Mouse (Mus musculus) ES-CJ7 (cell line): Measurements from ENCODE around the gene Wdr93.
"Not testable (repeated sequence)": the region's sequence is repeated elsewhere in the genome, so short reads cannot be mapped to it uniquely, and the experiment has no call there.

Experiments used
- DNase-seq: peaks from one replicate; pipeline ENCODE4 v3.0.0; 2011; ENCODE audit warnings: low read depth, low spot score

The Wdr93 gene

GRCm38 (mm10) chr7:79747659-79748058 is 4.7 kb downstream of the Wdr93 start:
- DNase-seq, result no peak

- DNase-seq, result no peak
Observed at GRCm38 (mm10) chr7:79749511-79749910, 6.5 kb downstream of the Wdr93 start.

- DNase-seq, result no peak
Observed at GRCm38 (mm10) chr7:79756334-79756733, 13.4 kb downstream of the Wdr93 start.

- no peak for DNase-seq
Observed at GRCm38 (mm10) chr7:79758176-79758575, 15.2 kb downstream of the Wdr93 start.

GRCm38 (mm10) chr7:79759766-79760165 is 16.8 kb downstream of the Wdr93 start:
- DNase-seq, result no peak

GRCm38 (mm10) chr7:79761124-79761876 is 18.3 kb downstream of the Wdr93 start:
- no peak for DNase-seq

GRCm38 (mm10) chr7:79762106-79762505 is 19.1 kb downstream of the Wdr93 start:
- DNase-seq, result no peak

GRCm38 (mm10) chr7:79765991-79766390 is 23.0 kb downstream of the Wdr93 start:
- DNase-seq, result no peak

- DNase-seq, result no peak
Observed at GRCm38 (mm10) chr7:79769664-79770063, 26.7 kb downstream of the Wdr93 start.

- DNase-seq, result peak; percentile 67
Observed at GRCm38 (mm10) chr7:79771561-79772512, 28.9 kb downstream of the Wdr93 start.

GRCm38 (mm10) chr7:79780647-79781626 is 38.0 kb downstream of the Wdr93 start:
- peak; percentile 78 for DNase-seq

GRCm38 (mm10) chr7:79781826-79782515 is 39.0 kb downstream of the Wdr93 start:
- DNase-seq, result no peak

GRCm38 (mm10) chr7:79782516-79782855 is 39.5 kb downstream of the Wdr93 start:
- DNase-seq, result no peak

- peak; percentile 81 for DNase-seq
Observed at GRCm38 (mm10) chr7:79786295-79786694, 43.3 kb downstream of the Wdr93 start.

GRCm38 (mm10) chr7:79789812-79790211 is 46.8 kb downstream of the Wdr93 start:
- DNase-seq, result not testable (repeated sequence)

GRCm38 (mm10) chr7:79792635-79793421 is 49.9 kb downstream of the Wdr93 start:
- peak; percentile 60 for DNase-seq

- DNase-seq, result no peak
Observed at GRCm38 (mm10) chr7:79793688-79794087, 50.7 kb downstream of the Wdr93 start, which contains the start of gene Mesp1. Mesp1 (minus strand) TSS chr7:79793788.

- DNase-seq, result no peak
Observed at GRCm38 (mm10) chr7:79798606-79799005, 55.6 kb downstream of the Wdr93 start.

GRCm38 (mm10) chr7:79799048-79799447 is 56.1 kb downstream of the Wdr93 start:
- DNase-seq, result peak; percentile 75

- DNase-seq, result peak; percentile 71
Observed at GRCm38 (mm10) chr7:79799506-79799905, 56.5 kb downstream of the Wdr93 start.
